Mouse (Mus musculus) stomach, postnatal 0 days (tissue): ENCODE data around the gene Tmem59l. TPM values are rescaled to one million over a fixed set of nuclear protein-coding genes. Genes with fewer than 3 reads are reported as not detected.
"Not testable (repeated sequence)": the region's sequence is repeated elsewhere in the genome, so short reads cannot be mapped to it uniquely, and the experiment has no call there.

ENCODE experiments used
- ATAC-seq: fragments of 200-750 bp; cut with Nextera tagmentation; 2 replicates; pipeline ENCODE4 v1.8.0; 2017; ENCODE audit not compliant: low FRiP score, low TSS enrichment
- DNase-seq: peaks from one replicate; pipeline ENCODE4 v3.0.0-alpha.2; 2016; ENCODE audit warnings: low spot score
- H3K27ac ChIP-seq: fragments of 300-500 bp; sonication (generic); replicated peaks from 2 replicates; pipeline ENCODE4 v1.5.1; 2014; ENCODE audit warnings: mild to moderate bottlenecking, control low read depth
- H3K27me3 ChIP-seq: fragments of 300-500 bp; sonication (generic); 2 replicates; pipeline ENCODE4 v1.6.1; 2014; ENCODE audit warnings: low read length; ENCODE audit not compliant: control insufficient read depth, insufficient read depth
- H3K36me3 ChIP-seq: fragments of 300-500 bp; sonication (generic); 2 replicates; pipeline ENCODE4 v1.6.1; 2014; ENCODE audit warnings: low read length, mixed read lengths; ENCODE audit not compliant: control insufficient read depth, insufficient read depth
- H3K4me1 ChIP-seq: fragments of 300-500 bp; sonication (generic); replicated peaks from 2 replicates; pipeline ENCODE4 v1.6.1; 2014; ENCODE audit warnings: antibody characterized with exemption; ENCODE audit not compliant: control insufficient read depth, insufficient read depth
- H3K4me2 ChIP-seq: fragments of 300-500 bp; sonication (generic); replicated peaks from 2 replicates; pipeline ENCODE4 v1.6.1; 2014; ENCODE audit warnings: low read depth, mild to moderate bottlenecking, control low read depth, moderate library complexity
- H3K4me3 ChIP-seq: fragments of 300-500 bp; sonication (generic); 2 replicates; pipeline ENCODE4 v1.5.1; 2014; ENCODE audit warnings: low read depth, low read length, control low read depth
- H3K9ac ChIP-seq: fragments of 300-500 bp; sonication (generic); 2 replicates; pipeline ENCODE4 v1.6.1; 2014; ENCODE audit warnings: mild to moderate bottlenecking, low read length, control low read depth, mixed read lengths
- H3K9me3 ChIP-seq: fragments of 300-500 bp; sonication (generic); 2 replicates; pipeline ENCODE4 v1.6.1; 2016; ENCODE audit warnings: low read length; ENCODE audit not compliant: control insufficient read depth
- CTCF ChIP-seq: IDR thresholded peaks from 2 replicates; pipeline ENCODE4 v1.5.1; 2016; ENCODE audit warnings: antibody characterized with exemption, low read depth, mild to moderate bottlenecking, moderate library complexity
- EP300 ChIP-seq: optimal IDR thresholded peaks from 2 replicates; pipeline ENCODE3; 2016; ENCODE audit warnings: antibody characterized with exemption
- WGBS: fragments of 180-500 bp; shearing (Covaris S2); extraction: QIAGEN DNeasy Blood & Tissue Kit; methylation state at CpG from one replicate; pipeline ENCODE4 v1.1.7; 2014; 5-methylcytosine and 5-hydroxymethylcytosine counted together
- polyA plus RNA-seq: library from polyadenylated mRNA; unstranded; fragments of >200 nt; fragmentation: Nextera tagmentation; extraction: Ambion mirVana; gene quantifications from 2 replicates; pipeline ENCODE4 v1.2.1, GENCODE M21; 2015

Tmem59l gene
- polyA plus RNA-seq, 1 experiment from 2014 or later = 2.4 TPM

- Histone ChIP-seq H3K9ac (no peak overlapping the region), H3K4me2 (no peak overlapping the region), H3K4me1 (no peaks in the 10 kb centered on the region), H3K36me3 (peaks cover 3% of the 10 kb centered on the region), H3K4me3 (no peak overlapping the region), H3K9me3 (no peaks in the 10 kb centered on the region), H3K27ac (0 out of 2 replicates have a peak overlapping the region, but pooled peaks have one; percentile 8), H3K27me3 (no peaks in the 10 kb centered on the region)
- no peak for TF ChIP-seq EP300
- TF ChIP-seq CTCF = no peak
- DNase-seq (no peak), ATAC-seq (no peak)
- 46% methylated on average over 2 of the region's 2 CpGs for whole genome bisulfite sequencing
Observed at GRCm38 (mm10) chr8:70519606-70520005, 32.4 kb upstream of the Tmem59l start.

- WGBS = 73% methylated on average over 6 of the region's 6 CpGs
- no peak overlapping the region for H3K9ac ChIP-seq
- DNase-seq (no peak), ATAC-seq (peak; percentile 33; the same call in 1 of the 2 replicates)
- no peaks in the 10 kb centered on the region for H3K27me3 ChIP-seq
- H3K27ac ChIP-seq = 0 out of 2 replicates have a peak overlapping the region, but pooled peaks have one; percentile 8
- H3K4me1 ChIP-seq = no peaks in the 10 kb centered on the region
- H3K4me2 ChIP-seq = no peak overlapping the region
- H3K36me3 ChIP-seq = peaks cover 3% of the 10 kb centered on the region
- no peaks in the 10 kb centered on the region for H3K9me3 ChIP-seq
- TF ChIP-seq EP300 (no peak), CTCF (no peak)
- no peak overlapping the region for H3K4me3 ChIP-seq
Observed at GRCm38 (mm10) chr8:70519043-70519442, 31.9 kb upstream of the Tmem59l start.

- no peak for TF ChIP-seq EP300
- TF ChIP-seq CTCF = no peak
- Histone ChIP-seq H3K9ac (no peak overlapping the region), H3K27me3 (no peaks in the 10 kb centered on the region), H3K4me2 (no peak overlapping the region), H3K36me3 (peaks cover 5% of the 10 kb centered on the region), H3K4me3 (no peak overlapping the region), H3K27ac (no peak overlapping the region), H3K9me3 (no peaks in the 10 kb centered on the region), H3K4me1 (no peaks in the 10 kb centered on the region)
- DNase-seq (no peak), ATAC-seq (no peak)
- 84% methylated on average over 10 of the region's 10 CpGs for WGBS
Observed at GRCm38 (mm10) chr8:70517940-70518643, 30.9 kb upstream of the Tmem59l start.

- H3K4me1 ChIP-seq = no peaks in the 10 kb centered on the region; the same call in 1 of the 2 replicates
- H3K9me3 ChIP-seq = no peaks in the 10 kb centered on the region
- no peak for TF ChIP-seq CTCF
- no peak overlapping the region for H3K4me3 ChIP-seq
- H3K4me2 ChIP-seq = no peak overlapping the region
- DNase-seq (no peak), ATAC-seq (no peak)
- no peak overlapping the region; the same call in 1 of the 2 replicates for H3K27ac ChIP-seq
- WGBS = 47% methylated on average over 2 of the region's 2 CpGs
- peaks cover 12% of the 10 kb centered on the region for H3K36me3 ChIP-seq
- H3K27me3 ChIP-seq = no peaks in the 10 kb centered on the region
- H3K9ac ChIP-seq = no peak overlapping the region
Observed at GRCm38 (mm10) chr8:70513441-70513840, 26.3 kb upstream of the Tmem59l start.

- H3K9ac ChIP-seq = no peak overlapping the region
- no peak for TF ChIP-seq CTCF
- TF ChIP-seq EP300 = no peak
- DNase-seq (no peak), ATAC-seq (no peak)
- WGBS = 91% methylated on average over 11 of the region's 11 CpGs
- H3K36me3 ChIP-seq = peaks cover 18% of the 10 kb centered on the region
- no peaks in the 10 kb centered on the region; the same call in 1 of the 2 replicates for H3K4me1 ChIP-seq
- no peak overlapping the region for H3K27ac ChIP-seq
- no peaks in the 10 kb centered on the region for H3K9me3 ChIP-seq
- no peak overlapping the region for H3K4me3 ChIP-seq
- H3K27me3 ChIP-seq = no peaks in the 10 kb centered on the region
- no peak overlapping the region for H3K4me2 ChIP-seq
Observed at GRCm38 (mm10) chr8:70512253-70512903, 25.2 kb upstream of the Tmem59l start.

- no peak overlapping the region for H3K9ac ChIP-seq
- H3K27ac ChIP-seq = no peak overlapping the region
- no peak overlapping the region for H3K4me3 ChIP-seq
- DNase-seq = no peak
- no peak for ATAC-seq
- H3K4me1 ChIP-seq = no peaks in the 10 kb centered on the region; the same call in 1 of the 2 replicates
- H3K36me3 ChIP-seq = peaks cover 21% of the 10 kb centered on the region
- 93% methylated on average over 2 of the region's 2 CpGs for WGBS
- TF ChIP-seq CTCF = no peak
- no peak for TF ChIP-seq EP300
- no peaks in the 10 kb centered on the region for H3K27me3 ChIP-seq
- no peak overlapping the region for H3K4me2 ChIP-seq
- H3K9me3 ChIP-seq = no peaks in the 10 kb centered on the region
Observed at GRCm38 (mm10) chr8:70511770-70512169, 24.6 kb upstream of the Tmem59l start.

- H3K4me2 ChIP-seq = peak overlapping the region; percentile 95
- H3K9ac ChIP-seq, ATAC-seq, H3K27me3 ChIP-seq, H3K4me1 ChIP-seq, H3K27ac ChIP-seq, DNase-seq, H3K9me3 ChIP-seq: not testable (repeated sequence)
- 84% methylated on average over 6 of the region's 6 CpGs for WGBS
- peaks cover 19% of the 10 kb centered on the region; the same call in 1 of the 2 replicates for H3K36me3 ChIP-seq
- H3K4me3 ChIP-seq = peak overlapping the region; percentile 93
Observed at GRCm38 (mm10) chr8:70511174-70511573, 24.0 kb upstream of the Tmem59l start.
